Mouse (Mus musculus) heart, embryonic 10.5 days (tissue): ENCODE results near the gene Efcab8. TPM values are rescaled to one million over a fixed set of nuclear protein-coding genes. Genes with fewer than 3 reads are reported as not detected.
"Not testable (repeated sequence)": the region's sequence is repeated elsewhere in the genome, so short reads cannot be mapped to it uniquely, and the experiment has no call there.

Experiments
- DNase-seq: peaks from one replicate; pipeline ENCODE4 v3.0.0-alpha.2; 2017; ENCODE audit warnings: low spot score
- H3K27ac ChIP-seq: fragments of 300-500 bp; sonication (generic); 2 replicates; pipeline ENCODE4 v1.5.1; 2016; ENCODE audit warnings: mild to moderate bottlenecking
- H3K27me3 ChIP-seq: fragments of 300-500 bp; sonication (generic); 2 replicates; pipeline ENCODE4 v1.6.1; 2016; ENCODE audit warnings: mild to moderate bottlenecking; ENCODE audit not compliant: poor library complexity, insufficient read depth, severe bottlenecking
- H3K36me3 ChIP-seq: fragments of 300-500 bp; sonication (generic); 2 replicates; pipeline ENCODE4 v1.6.1; 2016; ENCODE audit warnings: mild to moderate bottlenecking, moderate library complexity
- H3K4me1 ChIP-seq: fragments of 300-500 bp; sonication (generic); 2 replicates; pipeline ENCODE4 v1.6.1; 2016; ENCODE audit warnings: mild to moderate bottlenecking
- H3K4me3 ChIP-seq: fragments of 300-500 bp; sonication (generic); 2 replicates; pipeline ENCODE4 v1.5.1; 2016; ENCODE audit warnings: mild to moderate bottlenecking, moderate library complexity
- H3K9me3 ChIP-seq: fragments of 300-500 bp; sonication (generic); 2 replicates; pipeline ENCODE4 v1.6.1; 2016; ENCODE audit warnings: mild to moderate bottlenecking, moderate library complexity
- WGBS: fragments of 180-500 bp; shearing (Covaris S2); methylation state at CpG from one replicate; pipeline ENCODE4 v1.1.7; 2016; 5-methylcytosine and 5-hydroxymethylcytosine counted together
- polyA plus RNA-seq: library from polyadenylated mRNA; unstranded; fragments of >200 nt; fragmentation: Nextera tagmentation; extraction: Ambion mirVana; gene quantifications from 2 replicates; pipeline ENCODE4 v1.2.1, GENCODE M21; 2016

Efcab8 gene
- polyA plus RNA-seq, 1 experiment from 2014 or later = not detected

DNA sequence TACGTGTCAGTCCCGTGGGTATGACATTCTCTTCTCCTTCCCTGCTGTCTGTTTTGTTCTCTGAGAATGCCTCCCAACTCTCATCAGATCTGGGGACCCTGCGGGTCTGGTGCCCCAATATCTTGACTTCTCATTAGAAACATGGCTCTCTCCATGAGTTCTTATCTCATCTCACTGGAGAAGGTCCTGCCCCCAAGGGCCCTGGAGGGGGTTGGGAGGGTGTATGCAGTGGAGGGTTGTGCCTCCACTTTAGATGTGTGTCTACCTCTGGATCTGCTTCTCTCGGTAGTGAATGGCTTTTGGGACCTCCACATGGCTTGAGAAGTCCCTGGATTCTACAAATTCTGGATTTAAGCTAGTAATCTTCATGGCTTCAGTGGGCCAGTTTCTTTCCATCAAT, 1.4 kb downstream of the Efcab8 start:
- H3K27ac ChIP-seq = no peak overlapping the region
- no peaks in the 10 kb centered on the region for H3K9me3 ChIP-seq
- no peaks in the 10 kb centered on the region for H3K27me3 ChIP-seq
- WGBS = 82% methylated on average over 4 of the region's 4 CpGs
- H3K4me3 ChIP-seq = no peak overlapping the region
- H3K36me3 ChIP-seq = no peaks in the 10 kb centered on the region
- H3K4me1 ChIP-seq = peaks cover 11% of the 10 kb centered on the region
- no peak for DNase-seq

DNA sequence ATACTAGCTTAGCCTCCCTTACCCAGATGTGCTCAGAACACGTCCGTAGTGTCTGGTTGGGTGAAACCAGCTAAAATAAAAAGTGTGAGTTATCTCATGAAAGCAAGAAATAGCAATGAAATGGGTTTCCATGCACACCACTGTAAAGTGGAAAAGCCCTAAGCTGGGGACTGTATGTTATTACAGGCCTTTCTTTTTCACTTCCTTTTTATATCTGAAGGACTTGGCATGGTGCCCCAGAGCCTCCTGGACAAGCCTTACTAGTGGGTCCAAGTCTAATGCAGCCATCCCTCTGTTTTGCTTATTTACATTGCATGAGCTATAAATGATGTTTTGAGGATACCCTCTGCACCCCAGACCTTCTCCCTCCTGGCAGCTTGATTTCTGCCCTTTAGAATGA, 4.9 kb downstream of the Efcab8 start:
- Histone ChIP-seq H3K4me3 (no peak overlapping the region), H3K27ac (no peak overlapping the region), H3K4me1 (no peaks in the 10 kb centered on the region), H3K27me3 (no peaks in the 10 kb centered on the region; the same call in 1 of the 2 replicates), H3K9me3 (no peaks in the 10 kb centered on the region), H3K36me3 (no peaks in the 10 kb centered on the region)
- WGBS = 89% methylated on average over 2 of the region's 2 CpGs
- no peak for DNase-seq

DNA sequence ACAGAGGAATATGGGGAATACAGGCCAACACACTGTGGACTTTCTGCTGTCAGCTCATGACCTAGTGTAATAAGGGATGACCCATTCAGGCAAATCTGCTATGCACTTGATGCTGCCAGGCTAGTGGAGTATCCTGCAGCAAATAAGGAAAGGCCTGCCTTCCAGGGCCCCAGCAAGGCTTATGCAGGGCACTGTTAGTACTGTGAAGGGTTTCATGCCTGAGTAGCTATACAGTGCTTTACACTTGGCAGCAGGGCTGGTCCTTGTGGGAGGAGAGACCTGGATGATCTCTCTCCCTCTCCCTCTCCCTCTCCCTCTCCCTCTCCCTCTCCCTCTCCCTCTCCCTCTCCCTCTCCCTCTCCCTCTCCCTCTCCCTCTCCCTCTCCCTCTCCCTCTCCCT, 13.6 kb downstream of the Efcab8 start:
- no peak overlapping the region for H3K27ac ChIP-seq
- H3K9me3 ChIP-seq = no peaks in the 10 kb centered on the region
- H3K27me3 ChIP-seq = peaks cover 4% of the 10 kb centered on the region; the same call in 1 of the 2 replicates
- no peak overlapping the region for H3K4me3 ChIP-seq
- no peak for DNase-seq
- no peaks in the 10 kb centered on the region for H3K36me3 ChIP-seq
- H3K4me1 ChIP-seq = peaks cover 6% of the 10 kb centered on the region; the same call in 1 of the 2 replicates

DNA sequence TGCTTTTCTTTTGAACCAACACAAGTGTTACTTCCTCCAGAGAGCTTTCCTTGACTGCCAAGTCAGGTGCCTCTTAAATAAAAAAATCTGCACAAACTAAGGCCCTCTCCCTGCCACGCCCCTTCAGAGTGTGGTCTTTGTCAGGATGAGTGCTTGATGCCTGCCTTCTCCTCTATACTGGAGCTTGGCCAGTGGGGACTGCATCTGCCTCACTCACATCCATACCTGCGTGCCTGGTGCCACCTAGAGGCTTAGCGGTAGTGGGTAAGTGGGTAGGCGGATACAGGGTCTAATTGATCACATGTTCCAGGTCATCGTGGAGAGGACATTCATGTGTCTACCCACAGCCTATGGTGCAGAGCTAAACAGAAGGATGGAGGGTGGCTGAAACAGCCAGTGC, 15.4 kb downstream of the Efcab8 start:
- DNase-seq = no peak
- Histone ChIP-seq H3K4me1 (peaks cover 6% of the 10 kb centered on the region; the same call in 1 of the 2 replicates), H3K27ac (no peak overlapping the region), H3K27me3 (peaks cover 4% of the 10 kb centered on the region; the same call in 1 of the 2 replicates), H3K4me3 (no peak overlapping the region), H3K36me3 (no peaks in the 10 kb centered on the region), H3K9me3 (no peaks in the 10 kb centered on the region)
- 59% methylated on average over 5 of the region's 5 CpGs for WGBS

DNA sequence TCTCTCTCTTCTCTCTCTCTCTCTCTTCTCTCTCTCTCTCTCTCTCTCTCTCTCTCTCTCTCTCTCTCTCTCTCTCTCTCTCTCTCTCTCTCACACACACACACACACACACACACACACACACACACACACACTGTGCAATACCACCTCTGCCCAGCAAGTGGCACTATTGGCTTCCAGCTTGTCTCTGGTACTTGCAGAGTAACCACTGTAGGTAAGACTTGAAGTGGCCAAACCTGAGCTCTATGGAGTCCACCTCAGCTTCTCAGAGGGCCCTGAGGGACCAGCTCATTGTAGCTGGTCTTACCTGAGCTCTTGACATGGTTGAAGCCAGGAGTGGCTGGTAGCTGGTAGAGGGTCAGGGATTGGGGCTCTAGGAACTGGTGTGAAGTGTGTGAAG, 27.7 kb downstream of the Efcab8 start:
- not testable (repeated sequence) for H3K9me3 ChIP-seq, H3K36me3 ChIP-seq, H3K27me3 ChIP-seq, H3K4me3 ChIP-seq
- Histone ChIP-seq H3K4me1 (peaks cover 34% of the 10 kb centered on the region), H3K27ac (0 out of 2 replicates have a peak overlapping the region, but pooled peaks have one; percentile 31)
- DNase-seq = peak; percentile 84

GRCm38 (mm10) chr2:153808146-153808545, 28.4 kb downstream of the Efcab8 start:
- no peaks in the 10 kb centered on the region for H3K36me3 ChIP-seq
- H3K4me1 ChIP-seq = peaks cover 39% of the 10 kb centered on the region
- H3K27me3 ChIP-seq = peaks cover 6% of the 10 kb centered on the region; the same call in 1 of the 2 replicates
- no peak overlapping the region for H3K4me3 ChIP-seq
- WGBS = 73% methylated on average over 8 of the region's 8 CpGs
- no peaks in the 10 kb centered on the region for H3K9me3 ChIP-seq
- no peak for DNase-seq
- H3K27ac ChIP-seq = peak overlapping the region; percentile 31; the same call in 1 of the 2 replicates

- Histone ChIP-seq H3K27ac (no peak overlapping the region), H3K27me3 (peaks cover 6% of the 10 kb centered on the region; the same call in 1 of the 2 replicates), H3K4me3 (no peak overlapping the region), H3K36me3 (no peaks in the 10 kb centered on the region), H3K9me3 (no peaks in the 10 kb centered on the region), H3K4me1 (peaks cover 39% of the 10 kb centered on the region)
- 56% methylated on average over 6 of the region's 6 CpGs for WGBS
- DNase-seq = no peak
These were observed 29.1 kb downstream of the Efcab8 start for GRCm38 (mm10) chr2:153808841-153809240.

GRCm38 (mm10) chr2:153809921-153810320, 30.2 kb downstream of the Efcab8 start:
- 0 out of 2 replicates have a peak overlapping the region, but pooled peaks have one; percentile 47 for H3K27ac ChIP-seq
- H3K4me1 ChIP-seq = peaks cover 39% of the 10 kb centered on the region
- no peak overlapping the region for H3K4me3 ChIP-seq
- H3K27me3 ChIP-seq = peaks cover 9% of the 10 kb centered on the region; the same call in 1 of the 2 replicates
- H3K36me3 ChIP-seq = no peaks in the 10 kb centered on the region
- no peaks in the 10 kb centered on the region for H3K9me3 ChIP-seq
- no peak for DNase-seq
- 34% methylated on average over 3 of the region's 3 CpGs for WGBS

DNA sequence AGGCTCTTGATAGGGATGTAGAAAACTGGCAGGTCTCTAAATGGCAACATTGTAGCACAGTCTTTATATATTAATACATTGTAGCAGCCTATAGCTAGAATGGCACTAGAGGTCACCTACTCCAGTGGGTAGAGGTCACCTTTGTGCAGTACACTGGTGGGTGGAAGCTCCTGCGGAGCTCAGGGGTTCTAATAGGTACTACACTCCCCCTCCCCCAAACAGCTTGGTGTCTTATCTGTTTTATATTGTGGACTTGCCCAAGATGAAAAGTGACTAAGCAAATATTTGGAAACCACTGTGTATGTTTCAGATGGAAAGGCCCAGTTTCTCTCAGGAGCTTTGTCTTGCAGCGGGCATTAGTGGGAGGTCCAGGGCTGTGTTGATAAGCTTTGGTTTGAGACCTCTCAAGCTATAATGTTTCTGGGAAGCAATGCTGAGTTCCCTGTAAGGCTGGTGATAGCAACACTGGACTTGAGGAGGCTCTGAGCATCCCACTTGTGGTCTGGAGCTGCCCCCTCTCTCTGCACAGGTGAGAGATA, 42.3 kb downstream of the Efcab8 start:
- peaks cover 3% of the 10 kb centered on the region; the same call in 1 of the 2 replicates for H3K27me3 ChIP-seq
- H3K36me3 ChIP-seq = no peaks in the 10 kb centered on the region
- no peak for DNase-seq
- 83% methylated on average over 2 of the region's 2 CpGs for WGBS
- no peak overlapping the region for H3K27ac ChIP-seq
- no peak overlapping the region for H3K4me3 ChIP-seq
- peaks cover 3% of the 10 kb centered on the region; the same call in 1 of the 2 replicates for H3K4me1 ChIP-seq
- H3K9me3 ChIP-seq = no peaks in the 10 kb centered on the region

DNA sequence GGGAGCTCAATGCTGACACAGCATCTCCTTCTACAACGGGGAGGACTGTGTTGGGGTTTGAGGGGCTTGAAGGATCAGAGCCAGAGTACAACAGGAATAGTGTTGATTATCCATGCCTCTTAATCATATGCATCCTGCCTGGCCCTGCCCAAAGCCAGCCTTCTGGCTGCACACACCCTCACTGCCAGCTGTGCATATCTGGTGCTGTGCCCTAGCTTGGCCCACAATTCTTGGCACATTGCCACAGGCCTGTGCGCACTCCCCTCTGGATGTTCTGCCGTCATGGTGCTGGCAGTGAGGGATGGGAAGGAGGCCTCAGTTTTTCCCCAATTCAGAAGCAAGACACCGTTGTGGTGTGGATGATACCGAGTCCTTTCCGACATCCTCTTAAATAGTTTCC, 44.9 kb downstream of the Efcab8 start:
- WGBS = 81% methylated on average over 6 of the region's 6 CpGs
- Histone ChIP-seq H3K4me1 (peaks cover 3% of the 10 kb centered on the region; the same call in 1 of the 2 replicates), H3K36me3 (no peaks in the 10 kb centered on the region), H3K9me3 (no peaks in the 10 kb centered on the region), H3K4me3 (no peak overlapping the region), H3K27ac (no peak overlapping the region), H3K27me3 (peaks cover 3% of the 10 kb centered on the region; the same call in 1 of the 2 replicates)
- DNase-seq = no peak

DNA sequence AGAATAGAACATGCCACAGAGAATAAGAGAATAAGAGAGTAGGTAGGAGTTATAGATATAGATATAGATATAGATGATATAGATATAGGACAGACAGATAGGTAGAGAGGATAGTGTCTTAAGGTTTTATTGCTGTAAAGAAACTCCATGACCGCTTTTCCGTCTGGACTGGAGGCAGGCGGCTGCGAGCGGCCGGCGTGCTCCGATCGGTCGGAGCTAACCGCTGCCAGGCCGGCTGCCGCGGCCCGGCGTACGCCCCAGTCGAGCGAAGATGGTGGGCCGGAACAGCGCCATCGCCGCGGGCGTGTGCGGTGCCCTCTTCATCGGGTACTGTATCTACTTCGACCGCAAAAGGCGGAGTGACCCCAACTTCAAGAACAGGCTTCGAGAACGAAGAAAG, 46.2 kb downstream of the Efcab8 start:
- not testable (repeated sequence) for H3K9me3 ChIP-seq, DNase-seq
- 50% methylated on average over 32 of the region's 32 CpGs for WGBS

GRCm38 (mm10) chr2:153827171-153827830, 47.6 kb downstream of the Efcab8 start:
- H3K36me3 ChIP-seq = no peaks in the 10 kb centered on the region
- DNase-seq = no peak
- H3K27me3 ChIP-seq = no peaks in the 10 kb centered on the region
- no peak overlapping the region for H3K27ac ChIP-seq
- 79% methylated on average over 8 of the region's 8 CpGs for WGBS
- no peak overlapping the region for H3K4me3 ChIP-seq
- H3K4me1 ChIP-seq = peaks cover 3% of the 10 kb centered on the region; the same call in 1 of the 2 replicates
- H3K9me3 ChIP-seq = no peaks in the 10 kb centered on the region

More for the DNA sequence above, 46.2 kb downstream of the Efcab8 start:
- not testable (repeated sequence) for H3K4me3 ChIP-seq, H3K36me3 ChIP-seq, H3K27ac ChIP-seq, H3K27me3 ChIP-seq, H3K4me1 ChIP-seq

GRCm38 (mm10) chr2:153828704-153829103, 49.0 kb downstream of the Efcab8 start:
- H3K4me1 ChIP-seq = peaks cover 3% of the 10 kb centered on the region; the same call in 1 of the 2 replicates
- no peaks in the 10 kb centered on the region for H3K36me3 ChIP-seq
- no peak overlapping the region for H3K27ac ChIP-seq
- no peaks in the 10 kb centered on the region for H3K27me3 ChIP-seq
- H3K4me3 ChIP-seq = no peak overlapping the region
- 81% methylated on average over 7 of the region's 7 CpGs for WGBS
- DNase-seq = no peak
- no peaks in the 10 kb centered on the region for H3K9me3 ChIP-seq
